Mouse (Mus musculus) testis, adult 2 months (tissue): ENCODE measurements around the gene Tmem30c.

Experiments used
- CTCF ChIP-seq: fragments of 200-500 bp; IDR thresholded peaks from 2 replicates; pipeline ENCODE4 v1.5.1; 2012; ENCODE audit warnings: low read depth, mild to moderate bottlenecking, inconsistent platforms, low read length, moderate library complexity; ENCODE audit not compliant: control insufficient read depth, insufficient read depth, insufficient replicate concordance
- POLR2A ChIP-seq: fragments of 200-500 bp; IDR thresholded peaks from 2 replicates; pipeline ENCODE4 v1.6.1; 2012; ENCODE audit warnings: low read depth, mild to moderate bottlenecking, inconsistent platforms, low read length, moderate library complexity; ENCODE audit not compliant: control insufficient read depth

- no peak for TF ChIP-seq CTCF
- no peak for TF ChIP-seq POLR2A
These were observed 12.1 kb downstream of the Tmem30c start for GRCm38 (mm10) chr16:57280221-57281217.
